Mouse (Mus musculus): ENCODE results near the gene Gm28230.

DNA sequence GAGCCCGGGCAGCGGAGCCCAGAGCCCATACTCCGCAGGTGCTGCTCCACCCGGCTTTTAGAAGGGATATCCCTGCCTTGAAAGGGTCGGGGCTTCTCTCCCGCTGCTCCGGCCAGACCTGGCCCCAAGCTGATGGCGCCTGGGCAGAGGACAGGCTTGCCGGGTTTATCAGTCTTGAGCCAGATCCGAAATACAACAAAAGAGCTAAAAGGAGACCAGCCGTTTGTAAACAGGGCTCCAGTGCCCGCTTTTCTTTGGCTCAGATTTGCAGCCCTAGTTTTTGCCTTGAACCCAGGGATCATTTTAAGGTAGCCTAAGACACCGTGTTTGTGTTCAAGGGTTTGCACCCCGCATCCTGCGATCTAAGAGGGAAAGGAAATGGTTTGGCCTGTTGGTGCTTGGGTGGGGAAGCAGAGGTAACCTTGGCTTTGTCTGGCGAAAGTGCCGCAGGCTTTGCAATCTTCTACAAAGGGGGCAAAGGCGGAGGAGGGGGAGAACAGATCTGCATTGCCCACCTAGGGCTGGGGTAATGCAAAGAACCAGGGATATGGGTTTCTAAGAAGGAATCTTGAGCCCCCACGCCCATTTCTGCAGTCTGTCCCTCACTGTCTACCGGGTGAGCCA lies 33.6 kb upstream of the Gm28230 start:
- TF ChIP-seq GATA1 (IDR thresholded peaks at IDR 0.05; ENCODE audit: low read depth, low read length) (no peak), MAX (IDR thresholded peaks at IDR 0.05; ENCODE audit: low read length) (no peak), MAZ (IDR thresholded peaks at IDR 0.05; ENCODE audit: low read depth, low read length) (no peak), POLR2A (IDR thresholded peaks at IDR 0.05; ENCODE audit: control insufficient read depth in 1 of 2, insufficient read depth in 1 of 2, low read depth in 1 of 2, low read length in 2 of 2, poor library complexity in 1 of 2) (no peak), POLR2AphosphoS2 (IDR thresholded peaks at IDR 0.05; ENCODE audit: low read length) (no peak), CTCF (IDR thresholded peaks at IDR 0.05 in 2 of 3, conservative IDR thresholded peaks at IDR 0.05 in 1 of 3; ENCODE audit: control insufficient read depth in 1 of 3, insufficient read depth in 1 of 3, low read depth in 2 of 3, low read length in 3 of 3, poor library complexity in 1 of 3, severe bottlenecking in 1 of 3) (no peak), ZC3H11A (IDR thresholded peaks at IDR 0.05; ENCODE audit: low read depth, low read length) (no peak), CHD2 (IDR thresholded peaks at IDR 0.05; ENCODE audit: low read length) (no peak), CHD1 (IDR thresholded peaks at IDR 0.05; ENCODE audit: low read depth, low read length) (no peak)
